Mouse (Mus musculus): ENCODE data around the gene Scnn1g. TPM values are rescaled to one million over a fixed set of nuclear protein-coding genes. Genes with fewer than 3 reads are reported as not detected.

The Scnn1g gene
- polyA plus RNA-seq, 1 experiment: 0.05 TPM

GRCm38 (mm10) chr7:121730225-121730624 lies 4.1 kb upstream of the Scnn1g start:
- Histone ChIP-seq H3K4me1 (ENCODE audit: control insufficient read depth, insufficient read depth, low read length) (peaks cover 7% of the 10 kb centered on the region), H3K4me3 (ENCODE audit: control insufficient read depth, low read depth, low read length) (no peak overlapping the region), H3K27me3 (ENCODE audit: control insufficient read depth, insufficient read depth, low read length) (no peaks in the 10 kb centered on the region; the same call in 1 of the 2 replicates), H3K36me3 (ENCODE audit: control insufficient read depth, insufficient read depth, low read length) (no peaks in the 10 kb centered on the region), H3K27ac (ENCODE audit: control insufficient read depth, insufficient read depth, low read depth, low read length) (no peak overlapping the region)
- TF ChIP-seq POLR2A (IDR thresholded peaks at IDR 0.05; ENCODE audit: control insufficient read depth, low read depth, low read length) (no peak), CTCF (IDR thresholded peaks at IDR 0.05; ENCODE audit: control insufficient read depth, insufficient read depth, insufficient replicate concordance, low read depth, low read length) (peak; percentile 30; the same call in 1 of the 2 replicates)

DNA sequence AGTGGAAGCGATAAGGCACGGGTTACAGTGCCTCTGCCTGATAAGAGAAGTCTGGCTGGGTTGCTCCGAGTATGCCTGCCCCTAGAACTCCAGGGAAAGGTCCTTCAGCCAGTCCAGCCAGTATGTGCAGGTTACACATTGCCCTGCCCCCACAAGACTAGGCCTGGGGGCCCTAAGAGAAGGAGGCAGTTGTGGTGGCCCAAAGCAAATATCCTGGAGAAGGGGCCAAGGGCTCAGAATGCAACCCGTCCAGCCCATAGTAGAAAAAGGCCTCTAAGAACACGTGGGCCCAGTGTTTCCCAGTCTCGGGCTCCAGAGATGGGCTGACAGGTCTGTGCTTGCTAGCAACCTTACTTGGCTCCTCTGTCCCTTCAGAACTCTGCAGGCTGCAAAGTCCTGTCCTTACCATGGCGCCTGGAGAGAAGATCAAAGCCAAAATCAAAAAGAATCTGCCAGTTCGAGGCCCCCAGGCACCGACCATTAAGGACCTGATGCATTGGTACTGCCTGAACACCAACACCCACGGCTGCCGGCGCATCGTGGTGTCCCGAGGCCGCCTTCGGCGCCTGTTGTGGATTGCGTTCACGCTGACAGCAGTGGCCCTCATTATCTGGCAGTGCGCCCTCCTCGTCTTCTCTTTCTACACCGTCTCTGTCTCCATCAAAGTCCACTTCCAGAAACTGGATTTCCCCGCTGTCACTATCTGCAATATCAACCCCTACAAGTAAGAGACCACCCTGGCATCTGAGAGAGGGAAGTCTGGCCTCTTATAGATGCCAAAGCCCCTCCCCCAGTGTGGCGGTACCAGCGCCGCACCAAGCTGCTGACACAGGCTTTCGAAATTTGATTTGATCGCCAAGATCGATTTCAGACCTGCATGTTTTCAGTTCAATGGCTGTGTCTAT lies 3.5 kb downstream of the Scnn1g start:
- no peak overlapping the region; the same call in 1 of the 2 replicates for H3K4me3 ChIP-seq (ENCODE audit: control insufficient read depth, low read depth, low read length)
- H3K27me3 ChIP-seq (ENCODE audit: control insufficient read depth, insufficient read depth, low read length): peaks cover 3% of the 10 kb centered on the region; the same call in 1 of the 2 replicates
- H3K27ac ChIP-seq (ENCODE audit: control insufficient read depth, insufficient read depth, low read depth, low read length): no peak overlapping the region

DNA sequence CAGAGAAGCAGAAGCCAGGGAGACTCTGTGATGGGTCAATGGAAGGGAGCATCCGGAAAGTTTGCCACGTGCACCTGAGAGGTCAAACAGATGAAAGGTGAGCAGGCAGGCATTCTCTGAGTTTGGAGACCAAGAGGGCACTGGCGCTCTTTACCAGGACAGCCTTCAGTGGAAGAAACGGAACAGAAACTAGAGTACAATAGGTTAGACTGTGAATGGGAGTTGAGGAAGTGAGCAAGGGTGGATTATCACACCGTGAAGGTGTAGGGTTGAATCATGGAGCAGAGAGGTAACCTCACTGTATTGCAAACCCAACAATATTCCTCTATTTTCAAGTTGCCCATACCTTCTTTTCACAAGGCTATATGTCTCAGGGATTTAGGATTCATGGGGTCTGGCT lies 16.0 kb downstream of the Scnn1g start:
- Histone ChIP-seq H3K36me3 (ENCODE audit: control insufficient read depth, insufficient read depth, low read length) (no peaks in the 10 kb centered on the region), H3K4me1 (ENCODE audit: control insufficient read depth, insufficient read depth, low read length) (no peaks in the 10 kb centered on the region)
- no peak for TF ChIP-seq POLR2A (IDR thresholded peaks at IDR 0.05; ENCODE audit: control insufficient read depth, low read depth, low read length)
- no peak for TF ChIP-seq CTCF (IDR thresholded peaks at IDR 0.05; ENCODE audit: control insufficient read depth, insufficient read depth, insufficient replicate concordance, low read depth, low read length)

More for the DNA sequence above, 3.5 kb downstream of the Scnn1g start:
- TF ChIP-seq POLR2A (IDR thresholded peaks at IDR 0.05; ENCODE audit: control insufficient read depth, low read depth, low read length) (no peak), CTCF (IDR thresholded peaks at IDR 0.05; ENCODE audit: control insufficient read depth, insufficient read depth, insufficient replicate concordance, low read depth, low read length) (no peak)
- no peaks in the 10 kb centered on the region for H3K36me3 ChIP-seq (ENCODE audit: control insufficient read depth, insufficient read depth, low read length)
- peaks cover 12% of the 10 kb centered on the region for H3K4me1 ChIP-seq (ENCODE audit: control insufficient read depth, insufficient read depth, low read length)

DNA sequence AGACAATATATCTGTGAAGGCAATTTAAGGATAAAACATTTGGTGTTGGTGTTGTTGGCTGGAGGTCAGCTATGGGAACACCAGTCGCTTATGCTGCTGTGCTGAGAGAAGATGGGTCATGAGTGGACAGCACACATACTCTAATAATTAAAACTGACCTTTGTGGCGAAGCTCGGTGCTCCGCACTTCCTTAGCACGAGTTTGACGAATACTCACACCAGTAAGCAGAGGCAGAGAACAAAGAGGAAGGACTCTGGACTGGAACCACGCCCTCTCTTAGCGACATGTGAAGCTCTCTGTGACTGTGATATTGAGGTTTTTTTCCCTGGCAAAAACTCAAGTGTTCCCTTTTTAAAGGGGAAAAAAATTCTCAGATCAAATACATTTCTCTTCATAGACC lies 20.5 kb downstream of the Scnn1g start:
- H3K36me3 ChIP-seq (ENCODE audit: control insufficient read depth, insufficient read depth, low read length): no peaks in the 10 kb centered on the region
- H3K27me3 ChIP-seq (ENCODE audit: control insufficient read depth, insufficient read depth, low read length): no peaks in the 10 kb centered on the region
- no peak overlapping the region for H3K27ac ChIP-seq (ENCODE audit: control insufficient read depth, insufficient read depth, low read depth, low read length)
- no peaks in the 10 kb centered on the region for H3K4me1 ChIP-seq (ENCODE audit: control insufficient read depth, insufficient read depth, low read length)
- no peak overlapping the region for H3K4me3 ChIP-seq (ENCODE audit: control insufficient read depth, low read depth, low read length)
- TF ChIP-seq CTCF (IDR thresholded peaks at IDR 0.05; ENCODE audit: control insufficient read depth, insufficient read depth, insufficient replicate concordance, low read depth, low read length): no peak
- no peak for TF ChIP-seq POLR2A (IDR thresholded peaks at IDR 0.05; ENCODE audit: control insufficient read depth, low read depth, low read length)

More for the DNA sequence above, 16.0 kb downstream of the Scnn1g start:
- no peaks in the 10 kb centered on the region for H3K27me3 ChIP-seq (ENCODE audit: control insufficient read depth, insufficient read depth, low read length)
- no peak overlapping the region for H3K4me3 ChIP-seq (ENCODE audit: control insufficient read depth, low read depth, low read length)
- no peak overlapping the region for H3K27ac ChIP-seq (ENCODE audit: control insufficient read depth, insufficient read depth, low read depth, low read length)

- Histone ChIP-seq H3K27ac (ENCODE audit: control insufficient read depth, insufficient read depth, low read depth, low read length) (no peak overlapping the region), H3K4me3 (ENCODE audit: control insufficient read depth, low read depth, low read length) (no peak overlapping the region), H3K36me3 (ENCODE audit: control insufficient read depth, insufficient read depth, low read length) (no peaks in the 10 kb centered on the region), H3K4me1 (ENCODE audit: control insufficient read depth, insufficient read depth, low read length) (no peaks in the 10 kb centered on the region), H3K27me3 (ENCODE audit: control insufficient read depth, insufficient read depth, low read length) (no peaks in the 10 kb centered on the region)
- TF ChIP-seq POLR2A (IDR thresholded peaks at IDR 0.05; ENCODE audit: control insufficient read depth, low read depth, low read length) (no peak), CTCF (IDR thresholded peaks at IDR 0.05; ENCODE audit: control insufficient read depth, insufficient read depth, insufficient replicate concordance, low read depth, low read length) (no peak)
Observed at GRCm38 (mm10) chr7:121763328-121763727, 29.0 kb downstream of the Scnn1g start.

GRCm38 (mm10) chr7:121767900-121768299 lies 33.6 kb downstream of the Scnn1g start:
- no peaks in the 10 kb centered on the region for H3K4me1 ChIP-seq (ENCODE audit: control insufficient read depth, insufficient read depth, low read length)
- H3K36me3 ChIP-seq (ENCODE audit: control insufficient read depth, insufficient read depth, low read length): no peaks in the 10 kb centered on the region
- TF ChIP-seq CTCF (IDR thresholded peaks at IDR 0.05; ENCODE audit: control insufficient read depth, insufficient read depth, insufficient replicate concordance, low read depth, low read length) (no peak), POLR2A (IDR thresholded peaks at IDR 0.05; ENCODE audit: control insufficient read depth, low read depth, low read length) (no peak)
- no peak overlapping the region for H3K4me3 ChIP-seq (ENCODE audit: control insufficient read depth, low read depth, low read length)
- no peaks in the 10 kb centered on the region for H3K27me3 ChIP-seq (ENCODE audit: control insufficient read depth, insufficient read depth, low read length)
- H3K27ac ChIP-seq (ENCODE audit: control insufficient read depth, insufficient read depth, low read depth, low read length): no peak overlapping the region

GRCm38 (mm10) chr7:121768983-121769382 lies 34.7 kb downstream of the Scnn1g start:
- Histone ChIP-seq H3K36me3 (ENCODE audit: control insufficient read depth, insufficient read depth, low read length) (no peaks in the 10 kb centered on the region), H3K27me3 (ENCODE audit: control insufficient read depth, insufficient read depth, low read length) (no peaks in the 10 kb centered on the region), H3K27ac (ENCODE audit: control insufficient read depth, insufficient read depth, low read depth, low read length) (no peak overlapping the region), H3K4me3 (ENCODE audit: control insufficient read depth, low read depth, low read length) (no peak overlapping the region), H3K4me1 (ENCODE audit: control insufficient read depth, insufficient read depth, low read length) (no peaks in the 10 kb centered on the region)
- TF ChIP-seq CTCF (IDR thresholded peaks at IDR 0.05; ENCODE audit: control insufficient read depth, insufficient read depth, insufficient replicate concordance, low read depth, low read length): no peak
- TF ChIP-seq POLR2A (IDR thresholded peaks at IDR 0.05; ENCODE audit: control insufficient read depth, low read depth, low read length): no peak

All from testis, adult 2 months (tissue).